Mouse (Mus musculus) cerebellum, adult 2 months (tissue): ENCODE measurements around the gene Bcl2.

ENCODE experiments used
- CTCF ChIP-seq: fragments of 200-500 bp; IDR thresholded peaks from 2 replicates; pipeline ENCODE4 v1.5.1; 2011; ENCODE audit warnings: low read depth, mild to moderate bottlenecking, control low read depth, low read length, moderate library complexity, borderline replicate concordance; ENCODE audit not compliant: insufficient read depth
- POLR2A ChIP-seq: fragments of 200-500 bp; IDR thresholded peaks from 2 replicates; pipeline ENCODE4 v1.6.1; 2011; ENCODE audit warnings: low read length, control low read depth, borderline replicate concordance; ENCODE audit not compliant: insufficient read depth

GRCm38 (mm10) chr1:106750656-106751055 is 36.6 kb upstream of the Bcl2 start:
- TF ChIP-seq POLR2A, result no peak
- TF ChIP-seq CTCF, result no peak
